Mouse (Mus musculus): ENCODE results near the gene Sema6d. TPM values are rescaled to one million over a fixed set of nuclear protein-coding genes. Genes with fewer than 3 reads are reported as not detected.

Gene Sema6d
- polyA plus RNA-seq, 1 experiment from 2014 or later = 19.0 TPM

GRCm38 (mm10) chr2:124621972-124622621 is 532.3 kb downstream of the Sema6d start:
- 66% methylated on average over 6 of the region's 6 CpGs for WGBS
- H3K27ac ChIP-seq (ENCODE audit: low read length) = no peak overlapping the region
- no peaks in the 10 kb centered on the region for H3K27me3 ChIP-seq (ENCODE audit: control insufficient read depth, insufficient read depth, low read depth, low read length)
- no peak overlapping the region for H3K4me3 ChIP-seq (ENCODE audit: low read length)
- no peak overlapping the region for H3K4me2 ChIP-seq (ENCODE audit: low read depth, low read length)
- no peaks in the 10 kb centered on the region for H3K9me3 ChIP-seq (ENCODE audit: control insufficient read depth, low read length)
- no peak for ATAC-seq (ENCODE audit: low read depth)
- H3K36me3 ChIP-seq (ENCODE audit: control insufficient read depth, insufficient read depth, low read length) = no peaks in the 10 kb centered on the region
- no peak overlapping the region for H3K9ac ChIP-seq (ENCODE audit: low read length)
- peaks cover 15% of the 10 kb centered on the region for H3K4me1 ChIP-seq (replicated peaks; ENCODE audit: control insufficient read depth, insufficient read depth, low read length)

DNA sequence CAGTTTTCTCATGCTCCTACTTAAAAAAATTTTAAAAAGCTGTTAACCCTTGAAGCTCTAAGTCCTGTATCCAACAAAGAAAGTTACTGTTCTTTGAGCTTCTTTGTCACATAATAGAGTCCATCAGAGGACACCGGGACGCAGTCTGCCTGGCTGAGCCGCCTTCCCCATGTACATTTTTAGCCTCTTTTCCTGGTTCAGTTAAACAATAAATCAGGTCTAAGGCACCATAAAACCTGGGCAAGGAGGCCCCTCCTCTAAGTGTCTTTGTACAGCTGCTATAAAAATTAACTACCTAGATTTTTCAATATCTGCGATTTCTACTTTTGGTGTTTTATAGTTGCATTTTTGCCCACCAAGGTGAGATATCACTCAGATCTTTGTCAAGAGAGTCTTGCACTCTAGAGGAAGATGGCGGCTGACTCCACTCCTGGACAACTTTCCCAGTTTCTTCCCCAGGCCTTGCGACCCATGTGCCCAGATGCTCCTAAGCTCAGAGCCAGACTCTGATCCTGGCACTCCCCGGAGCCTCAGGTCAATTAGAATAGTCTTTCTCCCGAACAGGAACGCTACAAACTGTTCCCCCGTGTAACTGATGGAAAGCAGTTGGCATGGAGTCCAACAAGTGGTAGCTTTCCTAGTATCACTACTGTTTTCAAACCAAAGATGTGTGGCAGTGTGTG is 534.6 kb downstream of the Sema6d start:
- no peaks in the 10 kb centered on the region for H3K27me3 ChIP-seq (ENCODE audit: control insufficient read depth, insufficient read depth, low read depth, low read length)
- WGBS = 83% methylated on average over 10 of the region's 10 CpGs
- H3K27ac ChIP-seq (ENCODE audit: low read length) = no peak overlapping the region
- ATAC-seq (ENCODE audit: low read depth) = no peak
- H3K9me3 ChIP-seq (ENCODE audit: control insufficient read depth, low read length) = no peaks in the 10 kb centered on the region
- H3K36me3 ChIP-seq (ENCODE audit: control insufficient read depth, insufficient read depth, low read length) = no peaks in the 10 kb centered on the region
- H3K4me2 ChIP-seq (ENCODE audit: low read depth, low read length) = no peak overlapping the region
- H3K4me1 ChIP-seq (replicated peaks; ENCODE audit: control insufficient read depth, insufficient read depth, low read length) = no peaks in the 10 kb centered on the region
- no peak overlapping the region for H3K4me3 ChIP-seq (ENCODE audit: low read length)
- H3K9ac ChIP-seq (ENCODE audit: low read length) = no peak overlapping the region

GRCm38 (mm10) chr2:124626425-124626824 is 536.7 kb downstream of the Sema6d start:
- Histone ChIP-seq H3K27me3 (ENCODE audit: control insufficient read depth, insufficient read depth, low read depth, low read length) (no peaks in the 10 kb centered on the region), H3K9ac (ENCODE audit: low read length) (no peak overlapping the region), H3K4me1 (replicated peaks; ENCODE audit: control insufficient read depth, insufficient read depth, low read length) (no peaks in the 10 kb centered on the region), H3K4me3 (ENCODE audit: low read length) (no peak overlapping the region), H3K27ac (ENCODE audit: low read length) (no peak overlapping the region), H3K36me3 (ENCODE audit: control insufficient read depth, insufficient read depth, low read length) (no peaks in the 10 kb centered on the region), H3K9me3 (ENCODE audit: control insufficient read depth, low read length) (no peaks in the 10 kb centered on the region), H3K4me2 (ENCODE audit: low read depth, low read length) (no peak overlapping the region)
- ATAC-seq (ENCODE audit: low read depth) = no peak
- 74% methylated on average over 7 of the region's 7 CpGs for WGBS

DNA sequence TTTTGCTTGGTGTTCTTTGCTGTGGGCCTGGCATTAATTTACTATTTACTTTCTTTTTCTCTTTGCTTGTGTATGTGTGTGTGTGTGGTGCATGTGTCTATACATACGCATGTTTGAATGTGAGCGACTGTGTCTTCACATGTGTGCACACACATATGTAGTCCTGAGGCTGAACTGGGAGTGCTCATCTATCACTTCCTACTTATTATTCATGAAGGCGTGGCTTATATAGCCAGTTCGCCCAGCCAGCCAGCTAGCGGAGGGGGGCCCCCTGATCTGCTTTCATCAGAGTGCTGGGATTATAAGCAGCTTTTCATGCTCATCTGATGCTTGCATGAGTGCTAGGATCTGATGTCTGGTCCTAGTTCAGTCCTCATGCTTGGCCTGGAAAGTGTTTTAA is 537.9 kb downstream of the Sema6d start:
- Histone ChIP-seq H3K9ac (ENCODE audit: low read length) (no peak overlapping the region), H3K9me3 (ENCODE audit: control insufficient read depth, low read length) (no peaks in the 10 kb centered on the region), H3K27me3 (ENCODE audit: control insufficient read depth, insufficient read depth, low read depth, low read length) (no peaks in the 10 kb centered on the region), H3K4me1 (replicated peaks; ENCODE audit: control insufficient read depth, insufficient read depth, low read length) (no peaks in the 10 kb centered on the region), H3K27ac (ENCODE audit: low read length) (no peak overlapping the region), H3K4me2 (ENCODE audit: low read depth, low read length) (no peak overlapping the region), H3K4me3 (ENCODE audit: low read length) (no peak overlapping the region), H3K36me3 (ENCODE audit: control insufficient read depth, insufficient read depth, low read length) (no peaks in the 10 kb centered on the region)
- 77% methylated on average over 5 of the region's 5 CpGs for WGBS
- no peak for ATAC-seq (ENCODE audit: low read depth)

- Histone ChIP-seq H3K4me1 (replicated peaks; ENCODE audit: control insufficient read depth, insufficient read depth, low read length) (no peaks in the 10 kb centered on the region), H3K27ac (ENCODE audit: low read length) (no peak overlapping the region), H3K36me3 (ENCODE audit: control insufficient read depth, insufficient read depth, low read length) (no peaks in the 10 kb centered on the region), H3K4me3 (ENCODE audit: low read length) (no peak overlapping the region), H3K27me3 (ENCODE audit: control insufficient read depth, insufficient read depth, low read depth, low read length) (no peaks in the 10 kb centered on the region), H3K9ac (ENCODE audit: low read length) (no peak overlapping the region), H3K4me2 (ENCODE audit: low read depth, low read length) (no peak overlapping the region), H3K9me3 (ENCODE audit: control insufficient read depth, low read length) (no peaks in the 10 kb centered on the region)
- WGBS = 76% methylated on average over 7 of the region's 7 CpGs
- ATAC-seq (ENCODE audit: low read depth) = no peak
Observed at GRCm38 (mm10) chr2:124628701-124629100, 538.9 kb downstream of the Sema6d start.

GRCm38 (mm10) chr2:124634400-124634998 is 544.7 kb downstream of the Sema6d start:
- Histone ChIP-seq H3K4me2 (ENCODE audit: low read depth, low read length) (no peak overlapping the region), H3K9me3 (ENCODE audit: control insufficient read depth, low read length) (no peaks in the 10 kb centered on the region), H3K4me1 (replicated peaks; ENCODE audit: control insufficient read depth, insufficient read depth, low read length) (peaks cover 6% of the 10 kb centered on the region), H3K9ac (ENCODE audit: low read length) (no peak overlapping the region), H3K36me3 (ENCODE audit: control insufficient read depth, insufficient read depth, low read length) (no peaks in the 10 kb centered on the region), H3K27ac (ENCODE audit: low read length) (no peak overlapping the region), H3K27me3 (ENCODE audit: control insufficient read depth, insufficient read depth, low read depth, low read length) (no peaks in the 10 kb centered on the region), H3K4me3 (ENCODE audit: low read length) (no peak overlapping the region)
- 82% methylated on average over 7 of the region's 7 CpGs for WGBS
- no peak for ATAC-seq (ENCODE audit: low read depth)

GRCm38 (mm10) chr2:124635271-124635865 is 545.6 kb downstream of the Sema6d start:
- WGBS = 41% methylated on average over 8 of the region's 8 CpGs
- no peaks in the 10 kb centered on the region for H3K27me3 ChIP-seq (ENCODE audit: control insufficient read depth, insufficient read depth, low read depth, low read length)
- no peak for ATAC-seq (ENCODE audit: low read depth)
- H3K9ac ChIP-seq (ENCODE audit: low read length) = no peak overlapping the region
- no peak overlapping the region for H3K4me2 ChIP-seq (ENCODE audit: low read depth, low read length)
- no peaks in the 10 kb centered on the region for H3K36me3 ChIP-seq (ENCODE audit: control insufficient read depth, insufficient read depth, low read length)
- peaks cover 6% of the 10 kb centered on the region for H3K4me1 ChIP-seq (replicated peaks; ENCODE audit: control insufficient read depth, insufficient read depth, low read length)
- H3K9me3 ChIP-seq (ENCODE audit: control insufficient read depth, low read length) = no peaks in the 10 kb centered on the region
- H3K4me3 ChIP-seq (ENCODE audit: low read length) = no peak overlapping the region
- no peak overlapping the region for H3K27ac ChIP-seq (ENCODE audit: low read length)

DNA sequence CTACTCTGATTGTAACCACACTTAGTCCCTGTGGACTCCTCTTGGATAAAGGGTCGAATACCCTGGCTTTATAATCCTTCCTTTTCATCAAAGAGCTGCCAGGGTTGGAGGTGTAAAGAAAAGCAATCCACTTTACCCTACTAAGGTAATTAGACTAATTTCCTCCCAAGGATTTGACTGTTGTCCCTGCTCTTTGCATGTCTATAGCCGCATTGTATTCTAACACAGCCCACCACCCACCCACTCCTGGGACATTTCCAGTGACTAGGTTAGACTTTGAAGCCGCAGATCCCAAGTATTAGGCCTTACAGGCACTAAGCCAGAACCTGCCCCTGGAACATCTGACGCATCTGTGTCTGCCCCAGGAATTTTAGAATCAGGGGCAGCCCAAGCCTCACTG is 547.3 kb downstream of the Sema6d start:
- no peak overlapping the region for H3K4me3 ChIP-seq (ENCODE audit: low read length)
- no peaks in the 10 kb centered on the region for H3K27me3 ChIP-seq (ENCODE audit: control insufficient read depth, insufficient read depth, low read depth, low read length)
- H3K4me2 ChIP-seq (ENCODE audit: low read depth, low read length) = no peak overlapping the region
- peaks cover 6% of the 10 kb centered on the region for H3K4me1 ChIP-seq (replicated peaks; ENCODE audit: control insufficient read depth, insufficient read depth, low read length)
- no peak overlapping the region for H3K9ac ChIP-seq (ENCODE audit: low read length)
- 70% methylated on average over 4 of the region's 4 CpGs for WGBS
- no peak for ATAC-seq (ENCODE audit: low read depth)
- no peaks in the 10 kb centered on the region for H3K9me3 ChIP-seq (ENCODE audit: control insufficient read depth, low read length)
- no peak overlapping the region for H3K27ac ChIP-seq (ENCODE audit: low read length)
- no peaks in the 10 kb centered on the region for H3K36me3 ChIP-seq (ENCODE audit: control insufficient read depth, insufficient read depth, low read length)

DNA sequence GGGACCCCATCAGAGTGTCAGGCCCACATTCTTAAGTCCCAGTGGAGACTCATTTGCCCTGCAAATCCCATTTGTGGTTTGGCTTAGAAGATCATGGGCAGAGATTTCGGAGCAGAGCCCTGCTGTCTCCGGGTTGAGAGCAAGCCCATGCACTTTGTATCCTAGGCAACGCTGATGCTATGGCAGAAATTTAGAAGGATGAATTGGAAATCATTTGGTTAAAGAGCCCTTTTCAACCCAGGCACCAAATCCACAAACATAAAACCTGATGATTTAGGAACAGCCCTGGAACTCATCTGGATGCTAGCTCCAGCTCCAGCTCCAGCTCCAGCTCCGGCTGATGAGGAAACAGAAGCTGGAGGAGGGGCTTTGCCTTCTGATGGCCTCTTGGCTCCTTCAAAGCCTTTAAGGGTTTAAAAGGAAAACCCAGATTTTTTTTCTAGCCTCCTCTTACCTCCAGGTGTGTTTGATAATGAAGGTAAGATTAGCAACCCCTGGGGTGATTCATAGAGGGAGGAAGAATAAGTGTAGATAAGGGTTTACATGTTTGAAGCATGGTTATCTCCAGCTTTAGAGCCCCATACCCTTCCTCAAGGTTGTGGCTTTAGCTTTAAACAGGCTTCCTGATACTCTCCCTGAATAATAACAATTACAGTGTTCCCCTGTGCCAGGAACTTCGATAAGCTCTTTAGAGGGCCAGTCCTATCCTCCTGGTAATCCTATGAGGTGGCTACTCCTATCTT is 549.6 kb downstream of the Sema6d start:
- Histone ChIP-seq H3K9ac (ENCODE audit: low read length) (no peak overlapping the region), H3K4me2 (ENCODE audit: low read depth, low read length) (no peak overlapping the region), H3K27ac (ENCODE audit: low read length) (no peak overlapping the region), H3K27me3 (ENCODE audit: control insufficient read depth, insufficient read depth, low read depth, low read length) (no peaks in the 10 kb centered on the region), H3K9me3 (ENCODE audit: control insufficient read depth, low read length) (no peaks in the 10 kb centered on the region), H3K4me1 (replicated peaks; ENCODE audit: control insufficient read depth, insufficient read depth, low read length) (peaks cover 6% of the 10 kb centered on the region), H3K36me3 (ENCODE audit: control insufficient read depth, insufficient read depth, low read length) (no peaks in the 10 kb centered on the region), H3K4me3 (ENCODE audit: low read length) (no peak overlapping the region)
- no peak for ATAC-seq (ENCODE audit: low read depth)
- WGBS = 67% methylated on average over 5 of the region's 5 CpGs

Data from lung, embryonic 16.5 days (tissue).